Mouse (Mus musculus): ENCODE results near the gene Siah3. TPM values are rescaled to one million over a fixed set of nuclear protein-coding genes. Genes with fewer than 3 reads are reported as not detected.

Siah3 gene
- not detected for polyA plus RNA-seq (2012; fragmentation: generic; extraction: Trizol)

DNA sequence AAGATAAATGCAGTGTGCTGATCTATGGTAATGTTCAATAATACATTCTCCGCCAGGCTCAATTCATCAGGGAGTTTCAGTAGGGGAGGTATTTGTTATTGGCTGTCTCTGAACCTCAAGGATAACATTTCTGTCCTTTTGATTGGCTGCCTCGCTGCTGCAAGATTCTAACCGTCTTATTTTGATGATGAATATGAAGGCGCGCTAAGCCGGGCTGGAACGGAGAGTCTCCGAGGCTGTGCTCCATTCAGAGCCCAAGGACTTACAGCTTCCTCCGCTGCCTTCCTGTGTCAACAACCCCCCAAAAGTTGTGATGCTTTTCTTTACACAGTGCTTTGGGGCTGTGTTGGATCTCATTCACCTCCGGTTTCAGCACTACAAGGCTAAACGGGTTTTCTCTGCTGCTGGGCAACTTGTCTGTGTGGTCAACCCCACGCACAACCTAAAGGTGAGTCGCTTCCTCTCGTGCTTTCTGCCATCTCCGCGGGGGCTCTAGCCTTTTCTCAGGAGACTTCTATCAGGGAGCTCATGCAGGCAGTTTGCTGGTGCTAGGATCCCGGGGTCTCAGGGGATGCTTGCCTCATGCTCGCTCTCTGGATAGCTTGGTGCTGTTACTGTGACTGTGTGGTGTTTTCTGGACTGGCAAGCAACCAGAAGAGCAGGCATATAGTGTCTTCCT lies at the start of gene Siah3:
Gene Siah3 (plus strand): TSS at position 240 of the 679 bp plus-strand sequence.
- TF ChIP-seq MYOG (IDR thresholded peaks at IDR 0.05; ENCODE audit: control insufficient read depth in 1 of 3, insufficient read depth in 1 of 3, insufficient read length in 2 of 3, low read depth in 2 of 3), result no peak
- Histone ChIP-seq H3K4me3 (no peak within 1 kb of the TSS), H3K79me2 (ENCODE audit: control insufficient read depth, insufficient read depth) (no peaks in the 10 kb centered on the region), H3ac (ENCODE audit: control insufficient read depth, insufficient read length) (no peak within 1 kb of the TSS), H3K4me2 (ENCODE audit: low read depth) (no peak within 1 kb of the TSS), H3K27me3 (ENCODE audit: control insufficient read depth, insufficient read depth, insufficient read length) (peaks cover 32% of the 10 kb centered on the region), H3K36me3 (ENCODE audit: control insufficient read depth, insufficient read depth) (no peaks in the 10 kb centered on the region)

DNA sequence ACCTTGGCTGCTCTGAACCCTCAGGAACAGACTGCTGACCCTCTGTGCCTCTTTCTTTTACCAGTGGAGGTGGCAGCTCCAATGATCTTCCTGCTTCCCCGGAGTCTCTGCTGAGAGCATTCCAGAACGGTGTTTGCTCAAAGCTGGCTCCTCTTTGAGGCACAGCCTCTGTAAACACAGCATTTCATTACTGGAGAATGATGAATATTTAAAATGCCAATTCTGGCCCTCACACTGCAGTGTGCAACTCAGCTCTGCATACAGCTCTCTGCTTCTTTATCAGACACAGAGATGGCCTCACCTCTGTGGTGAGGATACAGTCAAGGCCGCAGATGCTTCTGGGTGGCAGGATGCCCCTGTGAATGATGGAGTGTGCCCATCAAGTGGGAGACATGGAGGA lies 46.0 kb upstream of the Siah3 start:
- Histone ChIP-seq H3K27me3 (ENCODE audit: control insufficient read depth, insufficient read depth, insufficient read length) (peaks cover 16% of the 10 kb centered on the region), H3K4me3 (no peak overlapping the region), H3ac (ENCODE audit: control insufficient read depth, insufficient read length) (no peak overlapping the region), H3K79me2 (ENCODE audit: control insufficient read depth, insufficient read depth) (no peaks in the 10 kb centered on the region), H3K36me3 (ENCODE audit: control insufficient read depth, insufficient read depth) (no peaks in the 10 kb centered on the region), H3K4me2 (ENCODE audit: low read depth) (no peak overlapping the region)
- TF ChIP-seq TCF3 (IDR thresholded peaks at IDR 0.05; ENCODE audit: insufficient read length, low read depth), result no peak
- TF ChIP-seq E2F4 (IDR thresholded peaks at IDR 0.05; ENCODE audit: insufficient read depth), result no peak
- no peak for TF ChIP-seq CEBPB (IDR thresholded peaks at IDR 0.05; ENCODE audit: insufficient read depth, poor library complexity, severe bottlenecking)
- TF ChIP-seq MAX (IDR thresholded peaks at IDR 0.05; ENCODE audit: low read depth), result no peak
- no peak for TF ChIP-seq MYOG (IDR thresholded peaks at IDR 0.05; ENCODE audit: control insufficient read depth in 1 of 3, insufficient read depth in 1 of 3, insufficient read length in 2 of 3, low read depth in 2 of 3)
- TF ChIP-seq POLR2AphosphoS2 (IDR thresholded peaks at IDR 0.05; ENCODE audit: insufficient read length, low read depth), result no peak
- TF ChIP-seq REST (IDR thresholded peaks at IDR 0.05; ENCODE audit: insufficient read depth, insufficient read length), result no peak
- TF ChIP-seq TCF12 (IDR thresholded peaks at IDR 0.05; ENCODE audit: insufficient read depth, poor library complexity, severe bottlenecking), result no peak

DNA sequence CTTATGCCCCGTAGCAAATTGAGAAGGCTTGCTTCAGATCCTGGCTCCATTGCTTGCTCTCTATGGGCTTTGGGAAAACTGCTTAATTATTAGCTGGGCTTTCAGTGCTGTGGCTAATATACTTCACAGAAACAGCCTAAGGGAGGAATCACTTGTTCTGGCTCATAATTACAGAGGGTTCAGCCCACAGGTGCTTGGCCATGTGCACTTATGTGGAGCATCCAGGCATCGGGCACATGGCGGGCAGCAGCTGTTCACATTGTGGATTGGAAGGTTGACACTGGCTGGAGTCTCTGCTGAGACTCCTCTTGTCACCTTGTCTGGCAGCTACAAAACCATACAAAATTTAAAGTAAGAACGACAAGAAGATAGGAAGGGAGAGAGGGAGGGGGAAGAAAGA lies 45.4 kb upstream of the Siah3 start:
- no peak overlapping the region for H3K4me3 ChIP-seq
- peaks cover 20% of the 10 kb centered on the region for H3K27me3 ChIP-seq (ENCODE audit: control insufficient read depth, insufficient read depth, insufficient read length)
- no peak overlapping the region for H3ac ChIP-seq (ENCODE audit: control insufficient read depth, insufficient read length)
- no peaks in the 10 kb centered on the region for H3K36me3 ChIP-seq (ENCODE audit: control insufficient read depth, insufficient read depth)
- H3K4me2 ChIP-seq (ENCODE audit: low read depth), result no peak overlapping the region
- H3K79me2 ChIP-seq (ENCODE audit: control insufficient read depth, insufficient read depth), result no peaks in the 10 kb centered on the region
- no peak for TF ChIP-seq POLR2AphosphoS2 (IDR thresholded peaks at IDR 0.05; ENCODE audit: insufficient read length, low read depth)
- no peak for TF ChIP-seq E2F4 (IDR thresholded peaks at IDR 0.05; ENCODE audit: insufficient read depth)
- TF ChIP-seq TCF3 (IDR thresholded peaks at IDR 0.05; ENCODE audit: insufficient read length, low read depth), result no peak
- no peak for TF ChIP-seq TCF12 (IDR thresholded peaks at IDR 0.05; ENCODE audit: insufficient read depth, poor library complexity, severe bottlenecking)
- no peak for TF ChIP-seq SRF (IDR thresholded peaks at IDR 0.05; ENCODE audit: control insufficient read depth, insufficient read length, low read depth)
- no peak for TF ChIP-seq REST (IDR thresholded peaks at IDR 0.05; ENCODE audit: insufficient read depth, insufficient read length)
- no peak for TF ChIP-seq MAX (IDR thresholded peaks at IDR 0.05; ENCODE audit: low read depth)
- no peak for TF ChIP-seq CEBPB (IDR thresholded peaks at IDR 0.05; ENCODE audit: insufficient read depth, poor library complexity, severe bottlenecking)
- no peak for TF ChIP-seq POLR2A (IDR thresholded peaks at IDR 0.05; ENCODE audit: insufficient read length, low read depth)
- TF ChIP-seq MYOG (IDR thresholded peaks at IDR 0.05; ENCODE audit: control insufficient read depth in 1 of 3, insufficient read depth in 1 of 3, insufficient read length in 2 of 3, low read depth in 2 of 3), result no peak

DNA sequence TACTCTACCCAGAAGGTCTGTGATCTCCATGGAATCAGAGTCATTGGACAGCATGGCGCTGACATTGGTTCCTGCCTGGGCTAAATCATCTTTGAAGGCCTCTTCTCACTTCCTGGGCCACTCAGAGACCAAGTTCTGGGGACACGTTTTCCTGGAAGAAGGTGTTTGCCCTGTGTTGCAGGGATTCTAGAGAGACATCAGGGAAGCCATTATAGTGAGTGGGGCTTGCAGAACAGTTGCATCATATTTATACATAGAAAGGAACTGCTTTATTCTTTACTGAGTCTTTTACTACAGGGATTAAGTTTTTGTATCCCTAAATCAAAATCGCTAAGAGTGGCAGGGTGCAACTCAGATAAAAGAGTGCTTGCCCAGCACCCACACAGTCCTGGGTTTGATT lies 37.1 kb upstream of the Siah3 start:
- no peak overlapping the region for H3K4me3 ChIP-seq
- H3K79me2 ChIP-seq (ENCODE audit: control insufficient read depth, insufficient read depth), result no peaks in the 10 kb centered on the region
- H3ac ChIP-seq (ENCODE audit: control insufficient read depth, insufficient read length), result no peak overlapping the region
- H3K4me2 ChIP-seq (ENCODE audit: low read depth), result no peak overlapping the region
- H3K27me3 ChIP-seq (ENCODE audit: control insufficient read depth, insufficient read depth, insufficient read length), result peaks cover 20% of the 10 kb centered on the region
- TF ChIP-seq SRF (IDR thresholded peaks at IDR 0.05; ENCODE audit: control insufficient read depth, insufficient read length, low read depth), result no peak
- peak; percentile 62; the same call in 1 of the 2 replicates for TF ChIP-seq CEBPB (IDR thresholded peaks at IDR 0.05; ENCODE audit: insufficient read depth, poor library complexity, severe bottlenecking)
- TF ChIP-seq MAX (IDR thresholded peaks at IDR 0.05; ENCODE audit: low read depth), result no peak
- TF ChIP-seq TCF3 (IDR thresholded peaks at IDR 0.05; ENCODE audit: insufficient read length, low read depth), result no peak
- H3K36me3 ChIP-seq (ENCODE audit: control insufficient read depth, insufficient read depth), result no peaks in the 10 kb centered on the region

DNA sequence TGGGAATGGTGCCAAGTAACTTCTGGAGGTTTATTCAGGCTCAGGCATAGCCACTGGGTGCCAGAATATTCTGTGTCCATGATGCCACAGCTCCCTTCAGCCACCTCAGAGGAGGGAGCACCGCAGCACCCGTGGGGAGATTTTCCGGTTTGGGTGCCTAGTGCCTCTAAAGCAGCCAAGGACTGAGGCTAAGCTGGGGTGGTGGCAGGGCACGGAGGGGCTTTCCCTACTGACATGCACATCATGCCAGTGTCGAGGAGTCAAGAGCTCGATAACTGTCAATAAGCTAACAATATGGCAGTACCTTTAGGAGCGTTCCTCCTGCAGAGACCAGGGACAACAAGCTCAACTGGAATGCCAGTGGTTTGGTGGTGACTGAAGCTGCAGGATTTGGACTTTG lies 35.9 kb upstream of the Siah3 start:
- no peak for TF ChIP-seq SRF (IDR thresholded peaks at IDR 0.05; ENCODE audit: control insufficient read depth, insufficient read length, low read depth)
- TF ChIP-seq TCF12 (IDR thresholded peaks at IDR 0.05; ENCODE audit: insufficient read depth, poor library complexity, severe bottlenecking), result no peak
- no peak for TF ChIP-seq USF1 (IDR thresholded peaks at IDR 0.05; ENCODE audit: low read depth)
- no peak for TF ChIP-seq POLR2AphosphoS2 (IDR thresholded peaks at IDR 0.05; ENCODE audit: insufficient read length, low read depth)
- TF ChIP-seq MYOG (IDR thresholded peaks at IDR 0.05; ENCODE audit: control insufficient read depth in 1 of 3, insufficient read depth in 1 of 3, insufficient read length in 2 of 3, low read depth in 2 of 3), result no peak
- TF ChIP-seq TCF3 (IDR thresholded peaks at IDR 0.05; ENCODE audit: insufficient read length, low read depth), result no peak
- no peak for TF ChIP-seq E2F4 (IDR thresholded peaks at IDR 0.05; ENCODE audit: insufficient read depth)
- Histone ChIP-seq H3K79me2 (ENCODE audit: control insufficient read depth, insufficient read depth) (no peaks in the 10 kb centered on the region), H3K27me3 (ENCODE audit: control insufficient read depth, insufficient read depth, insufficient read length) (peaks cover 20% of the 10 kb centered on the region), H3K4me2 (ENCODE audit: low read depth) (no peak overlapping the region), H3K36me3 (ENCODE audit: control insufficient read depth, insufficient read depth) (no peaks in the 10 kb centered on the region), H3K4me3 (no peak overlapping the region), H3ac (ENCODE audit: control insufficient read depth, insufficient read length) (no peak overlapping the region)

Data from myocyte (in vitro differentiated cells).